Mouse (Mus musculus): ENCODE measurements at regions not wholly inside any gene's neighbourhood (a gene's known extent, or its start where the extent isn't known, plus 50 kb on each side); places are given as distances from the start of the nearest gene placed in this dataset.

DNA sequence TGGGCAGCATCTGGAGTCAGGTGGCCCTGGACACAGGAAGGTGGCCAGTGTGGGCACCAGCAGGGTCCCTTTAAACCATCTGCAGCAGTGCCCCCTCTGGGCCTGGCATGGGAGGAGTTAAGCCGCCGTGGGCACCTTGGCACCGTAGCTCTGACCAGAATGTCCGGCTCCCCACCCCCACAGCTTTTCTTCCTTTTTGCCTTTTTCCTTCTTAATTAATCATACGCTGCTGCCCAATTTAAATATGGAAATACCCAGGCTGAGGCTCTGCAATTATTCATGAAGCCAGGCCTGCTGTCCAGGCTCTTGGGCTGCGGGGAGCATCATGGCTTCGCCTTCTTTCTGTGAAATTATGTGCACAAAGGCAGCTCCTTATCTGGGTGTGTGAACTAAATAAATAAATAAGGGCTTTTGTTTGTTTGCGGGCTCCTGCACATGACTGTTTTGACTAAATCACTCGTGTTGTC lies 70.6 kb upstream of the Wnt7b start:
- Histone ChIP-seq H3K9me3 (no peaks in the 10 kb centered on the region), H3K27ac (no peak overlapping the region; the same call in 1 of the 2 replicates), H3K4me3 (no peak overlapping the region), H3K27me3 (ENCODE audit: poor library complexity, severe bottlenecking) (peaks cover 100% of the 10 kb centered on the region), H3K4me1 (peaks cover 23% of the 10 kb centered on the region), H3K36me3 (replicated peaks) (no peaks in the 10 kb centered on the region)
- 85% methylated on average over 9 of the region's 9 CpGs for WGBS
- no peak for DNase-seq (ENCODE audit: extremely low spot score, low spot score)

DNA sequence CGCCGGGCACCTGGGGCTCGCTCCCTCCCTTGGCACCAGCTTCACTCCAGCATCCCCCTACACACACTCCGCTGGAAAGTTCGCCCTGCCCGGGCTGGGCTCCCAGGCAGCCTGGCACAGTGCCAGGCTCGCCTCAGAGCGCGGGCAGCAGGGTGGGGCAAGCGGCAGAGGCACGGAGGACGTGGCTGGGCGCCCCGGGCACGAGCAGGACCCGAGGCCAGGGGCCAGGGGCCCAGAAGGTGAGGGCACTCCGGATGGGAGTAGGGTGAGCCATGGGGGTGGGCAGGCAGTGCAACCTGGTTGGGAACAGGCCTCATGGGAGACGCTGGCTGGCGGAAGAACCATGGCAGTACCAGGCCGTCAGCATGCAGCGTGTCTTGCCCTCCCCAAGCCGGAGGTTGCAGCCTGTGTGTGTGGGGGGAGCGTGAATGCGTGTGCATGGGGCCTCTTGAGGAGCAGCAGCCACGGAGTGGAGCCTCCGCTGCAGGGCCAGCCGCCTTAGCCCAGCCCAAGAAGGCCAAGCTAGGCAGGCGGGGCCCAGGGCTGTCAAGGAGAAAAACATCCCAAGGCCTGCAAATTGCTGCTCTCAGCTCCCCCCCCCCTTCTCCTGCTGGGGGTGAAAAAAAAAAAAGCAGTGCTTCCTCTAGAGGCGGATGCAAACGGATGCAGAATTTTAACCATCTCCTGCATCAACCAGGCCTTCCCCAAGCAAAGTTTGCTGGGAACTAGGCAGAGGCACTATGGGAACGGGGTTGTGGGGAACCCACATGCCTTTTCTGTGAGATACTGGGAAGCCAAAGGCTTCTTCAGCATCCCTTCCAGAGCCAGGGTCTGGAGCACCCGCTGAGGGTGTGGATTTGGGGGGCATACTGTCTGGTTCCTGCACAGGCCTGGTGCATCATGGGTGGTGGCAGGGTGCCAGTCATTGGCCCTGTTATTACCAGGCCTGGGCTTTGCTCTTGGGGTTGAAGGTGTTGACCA lies 71.4 kb upstream of the Wnt7b start:
- H3K9me3 ChIP-seq = no peaks in the 10 kb centered on the region
- H3K4me1 ChIP-seq = peaks cover 23% of the 10 kb centered on the region
- DNase-seq (ENCODE audit: extremely low spot score, low spot score) = no peak
- no peak overlapping the region for H3K4me3 ChIP-seq
- peaks cover 100% of the 10 kb centered on the region for H3K27me3 ChIP-seq (ENCODE audit: poor library complexity, severe bottlenecking)
- WGBS = 67% methylated on average over 32 of the region's 32 CpGs
- H3K36me3 ChIP-seq (replicated peaks) = no peaks in the 10 kb centered on the region
- peak overlapping the region; percentile 13; the same call in 1 of the 2 replicates for H3K27ac ChIP-seq

- Histone ChIP-seq H3K27me3 (ENCODE audit: poor library complexity, severe bottlenecking) (peaks cover 100% of the 10 kb centered on the region), H3K4me1 (peaks cover 23% of the 10 kb centered on the region), H3K27ac (no peak overlapping the region), H3K36me3 (replicated peaks) (no peaks in the 10 kb centered on the region), H3K9me3 (no peaks in the 10 kb centered on the region), H3K4me3 (no peak overlapping the region)
- WGBS = 91% methylated on average over 3 of the region's 3 CpGs
- no peak for DNase-seq (ENCODE audit: extremely low spot score, low spot score)
These were observed 72.5 kb upstream of the Wnt7b start for GRCm38 (mm10) chr15:85654791-85655190.

DNA sequence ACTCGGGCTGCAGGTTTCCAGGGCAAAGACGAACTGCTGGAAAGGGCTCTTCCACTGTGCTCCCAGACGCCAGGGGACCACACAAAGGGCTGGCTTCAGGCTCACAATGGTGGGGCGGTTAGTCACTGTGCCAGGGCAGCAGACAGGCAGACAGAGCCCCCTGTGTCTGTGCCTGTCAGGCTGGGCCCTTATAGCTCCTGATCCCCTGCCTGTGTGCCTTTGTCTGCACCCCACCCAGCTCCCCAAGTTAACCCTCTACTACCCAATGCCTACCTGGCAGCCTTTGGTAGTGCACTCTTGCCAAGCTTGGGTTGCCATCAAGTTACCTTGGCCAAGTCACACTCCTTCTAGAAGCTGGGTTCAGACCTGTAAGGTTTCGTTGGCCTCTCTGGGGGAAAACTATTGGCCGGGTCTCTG lies 73.5 kb upstream of the Wnt7b start:
- Histone ChIP-seq H3K4me3 (no peak overlapping the region), H3K27ac (no peak overlapping the region), H3K4me1 (peaks cover 27% of the 10 kb centered on the region), H3K9me3 (no peaks in the 10 kb centered on the region), H3K36me3 (replicated peaks) (no peaks in the 10 kb centered on the region), H3K27me3 (ENCODE audit: poor library complexity, severe bottlenecking) (peaks cover 100% of the 10 kb centered on the region)
- DNase-seq (ENCODE audit: extremely low spot score, low spot score) = no peak
- WGBS = 37% methylated on average over 6 of the region's 6 CpGs

GRCm38 (mm10) chr15:85656852-85657251 lies 74.6 kb upstream of the Wnt7b start:
- DNase-seq (ENCODE audit: extremely low spot score, low spot score) = no peak
- Histone ChIP-seq H3K4me3 (no peak overlapping the region), H3K4me1 (peaks cover 34% of the 10 kb centered on the region), H3K27ac (no peak overlapping the region), H3K36me3 (replicated peaks) (no peaks in the 10 kb centered on the region), H3K27me3 (ENCODE audit: poor library complexity, severe bottlenecking) (peaks cover 100% of the 10 kb centered on the region), H3K9me3 (no peaks in the 10 kb centered on the region)
- WGBS = 79% methylated on average over 6 of the region's 6 CpGs

GRCm38 (mm10) chr15:85657441-85657989 lies 75.2 kb upstream of the Wnt7b start:
- WGBS = 69% methylated on average over 8 of the region's 8 CpGs
- Histone ChIP-seq H3K4me1 (peaks cover 34% of the 10 kb centered on the region), H3K36me3 (replicated peaks) (no peaks in the 10 kb centered on the region), H3K4me3 (no peak overlapping the region), H3K9me3 (no peaks in the 10 kb centered on the region), H3K27me3 (ENCODE audit: poor library complexity, severe bottlenecking) (peaks cover 100% of the 10 kb centered on the region), H3K27ac (no peak overlapping the region)
- no peak for DNase-seq (ENCODE audit: extremely low spot score, low spot score)

GRCm38 (mm10) chr15:85658101-85658885 lies 76.0 kb upstream of the Wnt7b start:
- Histone ChIP-seq H3K4me3 (no peak overlapping the region), H3K27ac (no peak overlapping the region), H3K4me1 (peaks cover 28% of the 10 kb centered on the region), H3K27me3 (ENCODE audit: poor library complexity, severe bottlenecking) (peaks cover 100% of the 10 kb centered on the region), H3K9me3 (no peaks in the 10 kb centered on the region), H3K36me3 (replicated peaks) (no peaks in the 10 kb centered on the region)
- no peak for DNase-seq (ENCODE audit: extremely low spot score, low spot score)
- 78% methylated on average over 14 of the region's 14 CpGs for WGBS

- Histone ChIP-seq H3K4me1 (peaks cover 12% of the 10 kb centered on the region), H3K9me3 (no peaks in the 10 kb centered on the region), H3K4me3 (peak overlapping the region; percentile 8; the same call in 1 of the 2 replicates), H3K27ac (no peak overlapping the region), H3K36me3 (replicated peaks) (no peaks in the 10 kb centered on the region), H3K27me3 (ENCODE audit: poor library complexity, severe bottlenecking) (peaks cover 100% of the 10 kb centered on the region)
- peak; percentile 60 for DNase-seq (ENCODE audit: extremely low spot score, low spot score)
- 5% methylated on average over 45 of the region's 45 CpGs for WGBS
These were observed 74.0 kb upstream of the Ppara start for GRCm38 (mm10) chr15:85660528-85661392.

GRCm38 (mm10) chr15:85661393-85661690 lies 73.4 kb upstream of the Ppara start:
- no peak for DNase-seq (ENCODE audit: extremely low spot score, low spot score)
- H3K4me3 ChIP-seq = no peak overlapping the region
- peaks cover 100% of the 10 kb centered on the region for H3K27me3 ChIP-seq (ENCODE audit: poor library complexity, severe bottlenecking)
- 67% methylated on average over 2 of the region's 2 CpGs for WGBS
- no peaks in the 10 kb centered on the region for H3K36me3 ChIP-seq (replicated peaks)
- H3K9me3 ChIP-seq = no peaks in the 10 kb centered on the region
- H3K4me1 ChIP-seq = peaks cover 12% of the 10 kb centered on the region
- H3K27ac ChIP-seq = no peak overlapping the region

DNA sequence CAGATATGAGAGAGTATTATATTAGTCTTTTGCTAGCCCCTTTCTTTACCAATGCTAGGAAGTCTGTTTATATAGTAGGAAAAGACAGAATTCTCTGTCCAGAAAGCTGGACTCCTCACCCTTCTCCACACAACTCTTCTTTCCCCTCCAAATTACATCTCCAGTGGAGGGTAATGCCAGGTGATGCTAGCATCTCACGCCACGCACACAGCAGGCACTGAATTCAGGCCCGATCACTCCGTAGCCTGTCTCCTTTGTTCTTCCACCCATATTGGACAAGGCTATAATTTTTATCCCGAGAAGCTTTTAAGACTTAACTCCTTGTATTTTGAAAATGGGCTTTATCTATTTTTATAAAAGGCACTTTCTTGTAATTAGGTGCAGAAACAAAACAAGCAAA lies 73.0 kb upstream of the Ppara start:
- Histone ChIP-seq H3K4me3 (no peak overlapping the region), H3K27me3 (ENCODE audit: poor library complexity, severe bottlenecking) (peaks cover 100% of the 10 kb centered on the region), H3K9me3 (no peaks in the 10 kb centered on the region), H3K27ac (no peak overlapping the region), H3K4me1 (peaks cover 12% of the 10 kb centered on the region), H3K36me3 (replicated peaks) (no peaks in the 10 kb centered on the region)
- 88% methylated on average over 5 of the region's 5 CpGs for WGBS
- no peak for DNase-seq (ENCODE audit: extremely low spot score, low spot score)

GRCm38 (mm10) chr15:85662271-85662670 lies 72.5 kb upstream of the Ppara start:
- Histone ChIP-seq H3K27me3 (ENCODE audit: poor library complexity, severe bottlenecking) (peaks cover 100% of the 10 kb centered on the region), H3K4me1 (peaks cover 12% of the 10 kb centered on the region), H3K36me3 (replicated peaks) (no peaks in the 10 kb centered on the region), H3K27ac (no peak overlapping the region), H3K4me3 (no peak overlapping the region), H3K9me3 (no peaks in the 10 kb centered on the region)
- DNase-seq (ENCODE audit: extremely low spot score, low spot score) = no peak
- 78% methylated on average over 8 of the region's 8 CpGs for WGBS

- Histone ChIP-seq H3K4me1 (peaks cover 12% of the 10 kb centered on the region), H3K27ac (no peak overlapping the region), H3K36me3 (replicated peaks) (no peaks in the 10 kb centered on the region), H3K9me3 (no peaks in the 10 kb centered on the region), H3K4me3 (no peak overlapping the region), H3K27me3 (ENCODE audit: poor library complexity, severe bottlenecking) (peaks cover 100% of the 10 kb centered on the region)
- DNase-seq (ENCODE audit: extremely low spot score, low spot score) = no peak
- 88% methylated on average over 4 of the region's 4 CpGs for WGBS
These were observed 72.1 kb upstream of the Ppara start for GRCm38 (mm10) chr15:85662673-85663072.
